Mouse (Mus musculus): ENCODE measurements around the gene Irx4. TPM values are rescaled to one million over a fixed set of nuclear protein-coding genes. Genes with fewer than 3 reads are reported as not detected.

Gene Irx4
- polyA plus RNA-seq, 1 experiment from 2014 or later: not detected

GRCm38 (mm10) chr13:73271336-73272242, 11.3 kb downstream of the Irx4 start:
- DNase-seq (ENCODE audit: low read depth, low spot score) (no peak), ATAC-seq (no peak)
- H3K27me3 ChIP-seq: peaks cover 70% of the 10 kb centered on the region
- TF ChIP-seq CTCF (IDR thresholded peaks at IDR 0.05): no peak
- ChIA-PET CTCF (no interaction called here), POLR2A (interaction anchor here (0.6 kb wide), 1 partner anchor 396 kb away, joined by 4 read pairs; no protein-coding TSS in a partner anchor)
- in situ Hi-C loops (cut with MboI; ENCODE audit: low pct_unique_long_range_greater_than_20kb): no loop called here

GRCm38 (mm10) chr13:73272794-73273282, 12.6 kb downstream of the Irx4 start:
- ChIA-PET POLR2A (no interaction called here), CTCF (no interaction called here)
- peaks cover 68% of the 10 kb centered on the region for H3K27me3 ChIP-seq
- ATAC-seq (no peak), DNase-seq (ENCODE audit: low read depth, low spot score) (no peak)
- no peak for TF ChIP-seq CTCF (IDR thresholded peaks at IDR 0.05)
- in situ Hi-C loops (cut with MboI; ENCODE audit: low pct_unique_long_range_greater_than_20kb): no loop called here

GRCm38 (mm10) chr13:73273536-73273935, 13.3 kb downstream of the Irx4 start:
- H3K27me3 ChIP-seq: peaks cover 63% of the 10 kb centered on the region
- no peak for TF ChIP-seq CTCF (IDR thresholded peaks at IDR 0.05)
- in situ Hi-C loops (cut with MboI; ENCODE audit: low pct_unique_long_range_greater_than_20kb): no loop called here
- CTCF ChIA-PET: no interaction called here
- POLR2A ChIA-PET: no interaction called here
- DNase-seq (ENCODE audit: low read depth, low spot score) (no peak), ATAC-seq (no peak)

- ChIA-PET POLR2A (no interaction called here), CTCF (no interaction called here)
- DNase-seq (ENCODE audit: low read depth, low spot score) (no peak), ATAC-seq (no peak)
- TF ChIP-seq CTCF (IDR thresholded peaks at IDR 0.05): no peak
- peaks cover 28% of the 10 kb centered on the region for H3K27me3 ChIP-seq
- in situ Hi-C loops (cut with MboI; ENCODE audit: low pct_unique_long_range_greater_than_20kb): no loop called here
These were observed 17.1 kb downstream of the Irx4 start for GRCm38 (mm10) chr13:73277361-73277760.

GRCm38 (mm10) chr13:73277797-73278196, 17.5 kb downstream of the Irx4 start:
- in situ Hi-C loops (cut with MboI; ENCODE audit: low pct_unique_long_range_greater_than_20kb): no loop called here
- H3K27me3 ChIP-seq: peaks cover 26% of the 10 kb centered on the region
- CTCF ChIA-PET: no interaction called here
- ATAC-seq: no peak
- TF ChIP-seq CTCF (IDR thresholded peaks at IDR 0.05): no peak
- DNase-seq (ENCODE audit: low read depth, low spot score): no peak
- POLR2A ChIA-PET: no interaction called here

GRCm38 (mm10) chr13:73279196-73279595, 18.9 kb downstream of the Irx4 start:
- no peak for DNase-seq (ENCODE audit: low read depth, low spot score)
- peaks cover 15% of the 10 kb centered on the region for H3K27me3 ChIP-seq
- CTCF ChIA-PET: no interaction called here

GRCm38 (mm10) chr13:73282407-73282806, 22.1 kb downstream of the Irx4 start:
- ChIA-PET CTCF (no interaction called here), POLR2A (no interaction called here)
- no peak for ATAC-seq
- TF ChIP-seq CTCF (IDR thresholded peaks at IDR 0.05): no peak
- DNase-seq (ENCODE audit: low read depth, low spot score): no peak
- peaks cover 11% of the 10 kb centered on the region for H3K27me3 ChIP-seq
- in situ Hi-C loops (cut with MboI; ENCODE audit: low pct_unique_long_range_greater_than_20kb): no loop called here

More at GRCm38 (mm10) chr13:73279196-73279595, 18.9 kb downstream of the Irx4 start:
- in situ Hi-C loops (cut with MboI; ENCODE audit: low pct_unique_long_range_greater_than_20kb): no loop called here
- TF ChIP-seq CTCF (IDR thresholded peaks at IDR 0.05): no peak
- ATAC-seq: no peak
- POLR2A ChIA-PET: interaction anchor here (0.6 kb wide), 1 partner anchor 74 kb away, joined by 3 read pairs; no protein-coding TSS in a partner anchor

GRCm38 (mm10) chr13:73283534-73283933, 23.3 kb downstream of the Irx4 start:
- in situ Hi-C loops (cut with MboI; ENCODE audit: low pct_unique_long_range_greater_than_20kb): no loop called here
- ChIA-PET CTCF (interaction anchor here (0.8 kb wide), 1 partner anchor 27 kb away, joined by 3 read pairs; no protein-coding TSS in a partner anchor), POLR2A (no interaction called here)
- H3K27me3 ChIP-seq: peaks cover 8% of the 10 kb centered on the region
- TF ChIP-seq CTCF (IDR thresholded peaks at IDR 0.05): no peak
- no peak for ATAC-seq
- no peak for DNase-seq (ENCODE audit: low read depth, low spot score)

GRCm38 (mm10) chr13:73290206-73290605, 29.9 kb downstream of the Irx4 start:
- no peak for TF ChIP-seq CTCF (IDR thresholded peaks at IDR 0.05)
- ATAC-seq (no peak), DNase-seq (ENCODE audit: low read depth, low spot score) (no peak)
- peaks cover 27% of the 10 kb centered on the region for H3K27me3 ChIP-seq
- in situ Hi-C loops (cut with MboI; ENCODE audit: low pct_unique_long_range_greater_than_20kb): no loop called here
- ChIA-PET CTCF (interaction anchor here (1.4 kb wide), 1 partner anchor 20 kb away, joined by 3 read pairs; no protein-coding TSS in a partner anchor), POLR2A (no interaction called here)

GRCm38 (mm10) chr13:73291102-73291501, 30.8 kb downstream of the Irx4 start:
- DNase-seq (ENCODE audit: low read depth, low spot score): no peak
- ChIA-PET POLR2A (no interaction called here), CTCF (no interaction called here)
- no peak for TF ChIP-seq CTCF (IDR thresholded peaks at IDR 0.05)
- in situ Hi-C loops (cut with MboI; ENCODE audit: low pct_unique_long_range_greater_than_20kb): no loop called here
- no peak for ATAC-seq
- peaks cover 26% of the 10 kb centered on the region for H3K27me3 ChIP-seq

GRCm38 (mm10) chr13:73298717-73299116, 38.4 kb downstream of the Irx4 start:
- CTCF ChIA-PET: no interaction called here

More at GRCm38 (mm10) chr13:73298717-73299116, 38.4 kb downstream of the Irx4 start:
- ATAC-seq: no peak
- peaks cover 11% of the 10 kb centered on the region for H3K27me3 ChIP-seq
- in situ Hi-C loops (cut with MboI; ENCODE audit: low pct_unique_long_range_greater_than_20kb): no loop called here
- no peak for TF ChIP-seq CTCF (IDR thresholded peaks at IDR 0.05)
- POLR2A ChIA-PET: no interaction called here
- no peak for DNase-seq (ENCODE audit: low read depth, low spot score)
